Mouse (Mus musculus) limb, embryonic 13.5 days (tissue): ENCODE measurements at regions not wholly inside any gene's neighbourhood (a gene's known extent, or its start where the extent isn't known, plus 50 kb on each side); places are given as distances from the start of the nearest gene placed in this dataset.

Experiments used
- ATAC-seq: fragments of 200-750 bp; cut with Nextera tagmentation; 2 replicates; pipeline ENCODE4 v1.8.0; 2017; ENCODE audit warnings: low read depth, moderate number of reproducible peaks, moderate TSS enrichment; ENCODE audit not compliant: low FRiP score
- H3K27ac ChIP-seq: fragments of 300-500 bp; sonication (generic); 2 replicates; pipeline ENCODE4 v1.5.1; 2015; ENCODE audit warnings: inconsistent platforms, mild to moderate bottlenecking, moderate library complexity
- H3K27me3 ChIP-seq: fragments of 300-500 bp; sonication (generic); 2 replicates; pipeline ENCODE4 v1.6.1; 2015; ENCODE audit warnings: mild to moderate bottlenecking, inconsistent platforms
- H3K36me3 ChIP-seq: fragments of 300-500 bp; sonication (generic); 2 replicates; pipeline ENCODE4 v1.6.1; 2015; ENCODE audit warnings: inconsistent platforms, mild to moderate bottlenecking, moderate library complexity
- H3K4me1 ChIP-seq: fragments of 300-500 bp; sonication (generic); 2 replicates; pipeline ENCODE4 v1.6.1; 2015; ENCODE audit warnings: inconsistent platforms
- H3K4me2 ChIP-seq: fragments of 300-500 bp; sonication (generic); replicated peaks from 2 replicates; pipeline ENCODE4 v1.6.1; 2015; ENCODE audit warnings: inconsistent platforms, mild to moderate bottlenecking, moderate library complexity
- H3K4me3 ChIP-seq: fragments of 300-500 bp; sonication (generic); 2 replicates; pipeline ENCODE4 v1.5.1; 2015; ENCODE audit warnings: moderate library complexity, mild to moderate bottlenecking, inconsistent platforms
- H3K9ac ChIP-seq: fragments of 300-500 bp; sonication (generic); 2 replicates; pipeline ENCODE4 v1.6.1; 2015; ENCODE audit warnings: mild to moderate bottlenecking, inconsistent platforms
- H3K9me3 ChIP-seq: fragments of 300-500 bp; sonication (generic); 2 replicates; pipeline ENCODE4 v1.6.1; 2016; ENCODE audit warnings: inconsistent platforms
- WGBS: fragments of 180-500 bp; shearing (Covaris S2); methylation state at CpG from one replicate; pipeline ENCODE4 v1.1.7; 2015; 5-methylcytosine and 5-hydroxymethylcytosine counted together

- H3K27me3 ChIP-seq = no peaks in the 10 kb centered on the region
- H3K4me1 ChIP-seq = no peaks in the 10 kb centered on the region
- H3K4me3 ChIP-seq = no peak overlapping the region
- H3K36me3 ChIP-seq = no peaks in the 10 kb centered on the region
- no peak overlapping the region for H3K27ac ChIP-seq
- H3K9me3 ChIP-seq = no peaks in the 10 kb centered on the region
- ATAC-seq = no peak
- no peak overlapping the region for H3K9ac ChIP-seq
- no peak overlapping the region for H3K4me2 ChIP-seq
- 76% methylated on average over 8 of the region's 8 CpGs for WGBS
Observed at GRCm38 (mm10) chr14:68973636-68974101, 320.4 kb downstream of the Synb start.

- H3K4me1 ChIP-seq = no peaks in the 10 kb centered on the region
- H3K36me3 ChIP-seq = no peaks in the 10 kb centered on the region
- H3K27me3 ChIP-seq = no peaks in the 10 kb centered on the region
- no peak overlapping the region for H3K9ac ChIP-seq
- no peak overlapping the region for H3K27ac ChIP-seq
- no peak overlapping the region for H3K4me2 ChIP-seq
- ATAC-seq = no peak
- H3K9me3 ChIP-seq = no peaks in the 10 kb centered on the region
- no peak overlapping the region for H3K4me3 ChIP-seq
- 0% methylated on average over 1 of the region's 1 CpGs for WGBS
Observed at GRCm38 (mm10) chr14:68966758-68967157, 327.3 kb downstream of the Synb start.

- H3K4me2 ChIP-seq = no peak overlapping the region
- H3K9ac ChIP-seq = no peak overlapping the region
- H3K36me3 ChIP-seq = no peaks in the 10 kb centered on the region
- H3K27me3 ChIP-seq = no peaks in the 10 kb centered on the region
- no peaks in the 10 kb centered on the region for H3K9me3 ChIP-seq
- 58% methylated on average over 9 of the region's 9 CpGs for WGBS
- no peak overlapping the region for H3K27ac ChIP-seq
- no peaks in the 10 kb centered on the region for H3K4me1 ChIP-seq
- ATAC-seq = no peak
- H3K4me3 ChIP-seq = no peak overlapping the region
Observed at GRCm38 (mm10) chr14:68954577-68955460, 339.3 kb downstream of the Synb start.

- H3K27me3 ChIP-seq = no peaks in the 10 kb centered on the region
- 0 out of 2 replicates have a peak overlapping the region, but pooled peaks have one; percentile 12 for H3K4me2 ChIP-seq
- no peaks in the 10 kb centered on the region for H3K36me3 ChIP-seq
- no peaks in the 10 kb centered on the region for H3K9me3 ChIP-seq
- WGBS = 81% methylated on average over 3 of the region's 3 CpGs
- no peak overlapping the region for H3K4me3 ChIP-seq
- no peak for ATAC-seq
- peaks cover 16% of the 10 kb centered on the region for H3K4me1 ChIP-seq
- H3K9ac ChIP-seq = no peak overlapping the region
- no peak overlapping the region for H3K27ac ChIP-seq
Observed at GRCm38 (mm10) chr14:68945906-68946305, 348.2 kb downstream of the Synb start.

- Histone ChIP-seq H3K9me3 (no peaks in the 10 kb centered on the region), H3K9ac (no peak overlapping the region), H3K27ac (no peak overlapping the region), H3K4me1 (peaks cover 16% of the 10 kb centered on the region), H3K36me3 (no peaks in the 10 kb centered on the region), H3K4me3 (no peak overlapping the region), H3K27me3 (no peaks in the 10 kb centered on the region), H3K4me2 (0 out of 2 replicates have a peak overlapping the region, but pooled peaks have one; percentile 12)
- 19% methylated on average over 4 of the region's 4 CpGs for WGBS
- ATAC-seq = no peak
Observed at GRCm38 (mm10) chr14:68945434-68945833, 348.7 kb downstream of the Synb start.

GRCm38 (mm10) chr14:68941759-68942158 is 352.3 kb downstream of the Synb start:
- Histone ChIP-seq H3K4me1 (peaks cover 16% of the 10 kb centered on the region), H3K36me3 (no peaks in the 10 kb centered on the region), H3K4me3 (no peak overlapping the region), H3K4me2 (no peak overlapping the region), H3K9ac (no peak overlapping the region), H3K9me3 (no peaks in the 10 kb centered on the region), H3K27me3 (no peaks in the 10 kb centered on the region; the same call in 1 of the 2 replicates), H3K27ac (no peak overlapping the region)
- WGBS = 86% methylated on average over 2 of the region's 2 CpGs
- no peak for ATAC-seq

- Histone ChIP-seq H3K4me3 (no peak overlapping the region), H3K4me1 (peaks cover 13% of the 10 kb centered on the region), H3K4me2 (no peak overlapping the region), H3K9ac (no peak overlapping the region), H3K9me3 (peaks cover 3% of the 10 kb centered on the region; the same call in 1 of the 2 replicates), H3K27ac (no peak overlapping the region), H3K27me3 (no peaks in the 10 kb centered on the region; the same call in 1 of the 2 replicates), H3K36me3 (no peaks in the 10 kb centered on the region)
- WGBS = 60% methylated on average over 7 of the region's 7 CpGs
- no peak for ATAC-seq
Observed at GRCm38 (mm10) chr14:68941132-68941690, 352.9 kb downstream of the Synb start.

GRCm38 (mm10) chr14:68935303-68935662 is 358.8 kb downstream of the Synb start:
- H3K4me2 ChIP-seq = peak overlapping the region; percentile 55
- H3K4me1 ChIP-seq = peaks cover 21% of the 10 kb centered on the region
- H3K4me3 ChIP-seq = peak overlapping the region; percentile 17; the same call in 1 of the 2 replicates
- H3K27me3 ChIP-seq = peaks cover 6% of the 10 kb centered on the region
- H3K9me3 ChIP-seq = peaks cover 5% of the 10 kb centered on the region; the same call in 1 of the 2 replicates
- H3K36me3 ChIP-seq = no peaks in the 10 kb centered on the region
- no peak overlapping the region for H3K27ac ChIP-seq
- H3K9ac ChIP-seq = no peak overlapping the region
- 29% methylated on average over 6 of the region's 6 CpGs for WGBS
- peak; percentile 43; the same call in 1 of the 2 replicates for ATAC-seq

- peak; percentile 91 for ATAC-seq
- peaks cover 5% of the 10 kb centered on the region; the same call in 1 of the 2 replicates for H3K9me3 ChIP-seq
- peak overlapping the region; percentile 55 for H3K4me2 ChIP-seq
- no peaks in the 10 kb centered on the region for H3K36me3 ChIP-seq
- H3K9ac ChIP-seq = no peak overlapping the region
- peaks cover 21% of the 10 kb centered on the region for H3K4me1 ChIP-seq
- peak overlapping the region; percentile 17; the same call in 1 of the 2 replicates for H3K4me3 ChIP-seq
- peaks cover 6% of the 10 kb centered on the region for H3K27me3 ChIP-seq
- 5% methylated on average over 12 of the region's 12 CpGs for WGBS
- H3K27ac ChIP-seq = no peak overlapping the region
Observed at GRCm38 (mm10) chr14:68934611-68935302, 359.3 kb downstream of the Synb start.

- no peaks in the 10 kb centered on the region for H3K36me3 ChIP-seq
- H3K27me3 ChIP-seq = peaks cover 6% of the 10 kb centered on the region; the same call in 1 of the 2 replicates
- H3K4me1 ChIP-seq = peaks cover 16% of the 10 kb centered on the region
- no peak overlapping the region for H3K9ac ChIP-seq
- 26% methylated on average over 4 of the region's 4 CpGs for WGBS
- H3K9me3 ChIP-seq = no peaks in the 10 kb centered on the region
- no peak overlapping the region for H3K4me2 ChIP-seq
- H3K4me3 ChIP-seq = no peak overlapping the region
- H3K27ac ChIP-seq = no peak overlapping the region
- ATAC-seq = no peak
Observed at GRCm38 (mm10) chr14:68927814-68928213, 366.3 kb downstream of the Synb start.

- no peaks in the 10 kb centered on the region for H3K27me3 ChIP-seq
- no peaks in the 10 kb centered on the region for H3K36me3 ChIP-seq
- no peak overlapping the region for H3K4me2 ChIP-seq
- H3K9ac ChIP-seq = no peak overlapping the region
- WGBS = 0% methylated on average over 2 of the region's 2 CpGs
- no peaks in the 10 kb centered on the region for H3K9me3 ChIP-seq
- peaks cover 25% of the 10 kb centered on the region for H3K4me1 ChIP-seq
- ATAC-seq = peak; percentile 72
- H3K27ac ChIP-seq = no peak overlapping the region; the same call in 1 of the 2 replicates
- H3K4me3 ChIP-seq = no peak overlapping the region
Observed at GRCm38 (mm10) chr14:68923054-68923453, 371.0 kb downstream of the Synb start.

- Histone ChIP-seq H3K9me3 (no peaks in the 10 kb centered on the region), H3K36me3 (no peaks in the 10 kb centered on the region), H3K4me2 (no peak overlapping the region), H3K9ac (no peak overlapping the region), H3K4me3 (no peak overlapping the region), H3K27me3 (no peaks in the 10 kb centered on the region), H3K4me1 (peaks cover 18% of the 10 kb centered on the region), H3K27ac (no peak overlapping the region)
- WGBS = 24% methylated on average over 2 of the region's 2 CpGs
- no peak for ATAC-seq
Observed at GRCm38 (mm10) chr14:68922035-68922434, 372.1 kb downstream of the Synb start.
